Mouse (Mus musculus) 3134 (cell line): Measurements from ENCODE around the gene Ctsf.
"Not testable (repeated sequence)": the region's sequence is repeated elsewhere in the genome, so short reads cannot be mapped to it uniquely, and the experiment has no call there.

Experiments used
- DNase-seq: peaks from one replicate; pipeline ENCODE4 v3.0.0-alpha.2; 2011; ENCODE audit warnings: low spot score; ENCODE audit not compliant: insufficient read length; ENCODE audit errors: extremely low read depth

Gene Ctsf

DNA sequence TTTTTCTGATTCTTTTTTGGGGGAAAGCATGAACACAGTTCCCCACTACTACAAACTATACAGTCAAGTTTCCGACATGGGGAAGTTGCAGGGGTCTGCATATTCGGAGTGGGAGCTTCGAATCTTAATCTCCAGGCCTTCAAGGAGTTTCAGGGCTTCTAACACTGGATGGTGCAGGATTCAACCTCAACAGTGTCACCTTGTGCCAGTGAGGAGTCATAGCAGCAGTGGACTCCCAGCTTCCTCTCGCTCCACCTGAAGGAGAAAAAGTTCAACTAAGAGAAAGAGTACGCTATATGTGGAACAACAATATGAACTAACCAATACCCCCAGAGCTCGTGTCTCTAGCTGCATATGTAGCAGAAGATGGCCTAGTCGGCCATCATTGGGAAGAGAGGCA lies 7.4 kb upstream of the Ctsf start:
- DNase-seq = no peak

DNA sequence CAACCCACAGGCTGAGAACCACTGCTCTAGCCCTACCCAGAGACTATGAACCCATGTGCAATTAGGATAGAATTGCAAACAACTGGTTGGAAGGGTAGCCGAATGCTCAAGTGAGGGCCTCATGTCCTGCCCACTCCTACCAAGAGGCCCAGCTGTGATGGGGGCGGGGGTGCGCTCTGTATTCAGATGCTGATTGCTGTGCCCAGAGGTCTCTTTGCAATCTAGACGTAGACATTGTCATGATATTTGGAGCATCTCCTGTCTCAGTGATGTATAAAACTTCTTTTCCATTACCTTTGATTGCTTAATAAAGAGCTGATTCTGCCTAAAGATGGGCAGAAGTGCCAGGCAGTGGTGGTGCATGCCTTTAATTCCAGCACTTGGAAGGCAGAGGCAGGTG lies 5.1 kb upstream of the Ctsf start:
- no peak for DNase-seq

DNA sequence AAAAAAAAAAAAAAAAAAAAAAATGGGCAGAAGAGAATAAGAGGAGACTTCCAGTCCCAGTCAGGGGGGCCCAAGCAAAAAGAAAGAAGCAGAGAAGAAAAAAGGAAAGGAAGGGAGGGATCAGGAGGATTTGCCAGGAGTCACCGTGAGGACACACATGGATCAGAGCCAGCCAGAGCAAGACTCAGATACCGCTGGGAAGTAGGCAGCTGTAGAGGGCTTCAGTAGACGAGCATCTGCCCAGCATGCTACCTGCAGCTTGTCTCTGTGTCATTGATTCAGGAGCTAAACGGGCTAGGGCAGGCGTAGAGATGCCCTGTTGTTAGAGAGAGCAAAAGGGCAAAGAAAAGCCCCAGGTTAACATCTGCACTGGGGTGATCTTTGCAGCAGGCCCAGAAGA lies 4.6 kb upstream of the Ctsf start:
- DNase-seq = no peak

DNA sequence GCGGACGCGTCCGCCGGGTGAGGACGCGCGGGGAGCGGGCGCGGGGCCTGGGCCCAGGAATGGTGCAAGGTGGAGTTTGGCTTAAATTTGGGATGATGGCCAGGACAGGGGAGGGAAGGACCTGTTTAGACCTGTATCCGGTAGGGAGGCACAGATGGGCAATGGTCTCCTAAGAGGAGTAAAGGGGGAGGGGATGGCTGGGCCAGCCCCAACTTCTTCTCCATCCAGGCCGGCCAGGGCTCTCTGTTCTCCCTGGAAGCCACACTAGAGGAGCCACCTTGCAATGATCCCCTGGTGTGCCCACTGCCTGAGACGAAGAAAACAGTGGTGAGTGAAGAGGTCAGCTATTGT lies 515 bp downstream of the Ctsf start:
- DNase-seq = no peak

DNA sequence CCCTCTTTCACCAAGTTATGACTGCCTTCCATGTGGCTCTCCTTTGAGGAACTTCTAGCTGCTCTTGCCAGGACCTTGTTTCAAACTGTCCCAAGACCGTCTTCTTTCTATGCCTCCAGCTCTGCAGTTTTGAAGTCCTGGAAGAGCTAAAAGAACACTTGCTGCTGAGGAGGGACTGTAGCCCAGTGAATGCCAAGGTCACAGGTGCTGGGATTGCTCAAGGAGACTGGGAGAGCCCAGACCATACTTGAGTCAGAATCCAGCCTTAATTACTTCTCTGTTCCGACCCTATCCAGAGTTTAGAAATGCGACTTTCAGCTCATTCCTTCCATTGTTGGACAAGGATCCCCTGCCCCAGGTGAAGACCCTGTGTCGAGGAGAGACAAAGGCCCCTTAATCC lies 1.0 kb downstream of the Ctsf start:
- DNase-seq = no peak

DNA sequence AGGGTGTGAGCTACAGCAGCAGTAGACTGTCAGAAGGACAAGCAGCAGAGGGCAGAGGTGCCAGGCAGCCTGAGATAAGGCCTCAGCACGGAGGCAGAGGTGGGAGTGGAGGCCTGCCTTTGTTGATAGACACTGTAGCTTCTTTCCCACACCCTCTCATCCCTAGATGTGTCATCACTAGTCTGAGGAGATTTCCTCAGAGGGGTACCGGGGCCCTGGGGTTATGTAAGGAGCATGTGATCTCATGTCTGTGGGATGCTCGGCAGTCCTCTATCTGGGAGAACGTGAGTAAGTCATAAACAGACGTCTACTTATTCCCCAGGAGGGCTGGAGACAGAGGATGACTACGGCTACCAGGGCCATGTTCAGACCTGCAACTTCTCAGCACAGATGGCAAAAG lies 4.2 kb downstream of the Ctsf start:
- no peak for DNase-seq

DNA sequence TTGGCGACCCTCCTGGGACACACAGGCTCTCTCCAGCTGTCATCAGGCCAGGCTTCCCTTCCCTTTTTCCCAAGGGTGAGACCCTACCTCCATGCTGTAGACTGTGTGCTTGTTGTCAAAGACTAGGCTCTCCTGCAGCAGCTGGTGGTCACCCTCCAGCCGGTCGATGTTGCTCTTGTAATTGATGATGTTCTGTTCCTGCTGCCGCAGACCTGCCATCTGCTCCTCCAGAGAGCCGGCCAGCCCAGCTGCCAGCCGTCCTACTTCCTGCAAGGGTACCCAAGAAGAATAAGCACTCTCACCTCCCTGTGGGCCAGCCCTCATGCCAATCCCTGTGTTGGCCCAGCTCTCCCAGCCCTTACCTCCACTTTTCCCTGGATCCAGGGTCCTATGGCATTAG lies 8.1 kb downstream of the Ctsf start:
- no peak for DNase-seq

DNA sequence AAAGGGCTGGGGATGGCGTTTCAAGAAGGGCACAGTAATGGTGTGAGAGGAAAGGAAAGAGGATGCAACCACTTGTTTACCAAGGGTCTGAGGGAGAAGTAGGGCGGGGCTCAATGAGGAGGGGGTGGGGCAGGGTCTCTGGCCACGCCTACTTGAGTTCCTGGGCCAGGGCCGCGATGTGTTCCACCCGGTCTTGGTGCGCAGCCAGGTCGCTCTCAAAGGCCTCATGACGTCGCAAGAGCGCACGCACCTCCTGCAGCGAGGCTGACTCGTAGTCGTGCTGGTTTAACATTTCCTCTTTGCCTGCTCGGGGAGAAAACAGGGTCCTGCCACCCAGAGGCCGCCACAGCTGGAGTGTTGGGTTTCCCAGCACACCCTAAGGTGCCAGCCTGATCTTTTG lies 10.2 kb downstream of the Ctsf start:
- no peak for DNase-seq

DNA sequence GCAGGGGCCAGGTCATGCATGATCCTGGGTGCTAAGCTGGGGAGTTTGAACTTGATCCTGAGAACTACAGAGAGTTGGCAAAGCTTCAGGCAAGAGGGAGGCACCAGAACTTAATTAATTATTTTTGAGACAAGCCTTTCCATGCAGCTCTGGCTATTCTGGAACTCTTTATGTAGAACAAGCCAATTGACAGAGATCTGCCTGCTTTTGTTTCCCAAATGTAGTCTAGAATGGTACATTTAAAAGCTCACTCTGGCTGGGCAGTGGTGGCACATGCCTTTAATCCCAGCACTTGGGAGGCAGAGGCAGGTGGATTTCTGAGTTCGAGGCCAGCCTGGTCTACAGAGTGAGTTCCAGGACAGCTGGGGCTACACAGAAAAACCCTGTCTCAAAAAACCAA lies 19.7 kb downstream of the Ctsf start:
- not testable (repeated sequence) for DNase-seq

DNA sequence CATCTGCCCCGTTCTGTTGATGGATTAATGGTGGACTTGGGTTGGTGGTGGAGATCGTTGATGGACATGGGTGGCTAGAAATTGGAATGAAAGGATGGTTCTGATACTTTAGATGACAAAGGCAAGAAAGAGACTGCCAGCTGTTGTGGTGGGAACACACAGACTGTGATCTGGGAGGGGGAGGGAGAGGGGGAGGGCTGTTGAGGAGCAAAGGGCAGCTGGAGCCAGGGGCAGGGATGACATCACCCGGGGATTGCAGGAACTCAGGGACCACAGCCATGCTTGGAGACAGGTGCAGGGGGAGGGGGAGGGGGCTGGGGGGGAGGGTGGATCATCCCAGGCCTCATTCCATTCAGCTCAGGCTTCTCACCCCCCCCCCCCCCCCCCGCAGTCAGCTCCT lies 21.3 kb downstream of the Ctsf start:
- no peak for DNase-seq

DNA sequence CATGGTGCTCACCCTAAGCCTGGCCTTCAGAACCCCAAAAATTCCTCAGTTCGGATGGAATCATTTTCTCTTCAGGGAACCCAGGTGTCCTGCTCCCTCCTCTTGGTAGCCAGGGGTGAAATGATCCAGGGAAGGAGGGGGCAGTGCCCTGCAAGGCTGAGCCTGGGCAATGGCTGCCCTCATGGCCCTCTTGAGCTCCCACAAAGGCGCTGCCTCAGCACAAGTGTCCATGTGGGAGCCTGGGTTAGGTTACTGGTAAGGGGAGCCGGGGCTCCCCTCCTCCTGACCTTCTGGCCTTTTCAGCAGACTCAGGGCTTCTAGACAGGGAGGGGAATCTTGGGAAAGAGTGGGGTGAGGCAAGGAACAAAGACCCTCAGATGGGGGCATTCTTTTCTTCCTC lies 21.8 kb downstream of the Ctsf start:
- DNase-seq = no peak

DNA sequence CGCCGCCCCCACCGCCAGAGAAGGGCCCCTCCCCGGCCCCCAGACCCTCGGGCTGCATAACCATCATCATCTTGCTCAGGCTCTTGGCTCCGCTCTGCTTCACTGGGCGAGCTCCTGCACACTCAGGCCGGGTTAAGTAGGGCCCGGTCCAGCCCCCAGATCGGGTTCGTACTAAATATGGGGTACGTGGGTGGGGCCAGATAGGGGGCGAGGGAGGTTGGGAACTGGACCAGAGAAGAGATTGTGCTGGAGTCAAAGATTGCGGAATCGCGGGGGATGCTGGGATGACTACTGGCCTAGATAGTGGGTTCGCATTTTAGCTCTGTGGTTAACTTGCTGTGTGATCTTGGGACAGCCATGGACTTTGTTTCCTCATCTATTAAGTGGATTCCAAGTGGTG lies 22.9 kb downstream of the Ctsf start, which contains the start of gene Actn3:
Gene Actn3, minus strand, starts transcription at position 125 of the 400 bp plus-strand sequence.
- no peak for DNase-seq

DNA sequence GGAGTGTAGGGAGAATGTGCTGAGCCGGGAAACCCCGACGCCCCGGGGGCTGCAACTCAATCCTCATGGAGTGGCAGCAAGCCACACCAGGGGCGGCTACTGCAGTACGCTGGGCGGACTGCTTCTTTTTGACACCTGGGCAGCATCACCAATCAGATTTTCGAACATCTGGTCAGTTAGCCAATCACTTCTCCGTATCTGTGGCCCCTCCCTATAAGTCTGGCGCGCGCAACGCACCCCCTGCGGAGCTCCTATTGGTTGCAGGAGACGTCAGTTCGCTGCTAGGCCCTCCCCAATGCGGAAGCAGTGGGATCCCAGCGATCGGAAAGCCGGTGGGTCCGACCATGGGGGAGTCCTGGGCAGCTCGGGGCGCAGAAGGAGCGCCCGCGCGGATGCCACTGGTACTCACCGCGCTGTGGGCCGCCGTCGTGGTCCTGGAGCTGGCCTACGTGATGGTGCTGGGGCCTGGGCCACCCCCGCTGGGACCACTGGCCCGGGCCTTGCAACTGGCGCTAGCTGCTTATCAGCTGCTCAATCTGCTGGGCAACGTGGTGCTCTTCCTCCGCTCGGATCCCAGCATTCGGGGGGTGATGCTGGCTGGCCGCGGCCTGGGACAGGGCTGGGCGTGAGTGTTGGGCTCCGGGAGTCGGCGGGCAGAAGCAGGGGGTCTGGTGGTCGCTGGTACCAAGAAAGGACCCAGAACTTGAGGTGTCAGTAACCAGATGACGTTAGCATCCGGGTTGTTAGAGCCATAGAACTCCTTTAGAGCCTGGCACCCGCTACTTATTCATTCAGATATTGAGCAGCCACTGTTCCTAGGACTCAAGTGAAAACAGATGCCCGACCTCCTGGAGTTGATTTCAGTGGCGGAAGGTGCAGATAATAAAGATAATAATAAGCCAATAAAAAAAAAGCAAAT lies 23.7 kb downstream of the Ctsf start, which contains the start of gene Zdhhc24:
Gene Zdhhc24, plus strand, starts transcription at position 264 of the 919 bp plus-strand sequence.
- peak; percentile 91 for DNase-seq

DNA sequence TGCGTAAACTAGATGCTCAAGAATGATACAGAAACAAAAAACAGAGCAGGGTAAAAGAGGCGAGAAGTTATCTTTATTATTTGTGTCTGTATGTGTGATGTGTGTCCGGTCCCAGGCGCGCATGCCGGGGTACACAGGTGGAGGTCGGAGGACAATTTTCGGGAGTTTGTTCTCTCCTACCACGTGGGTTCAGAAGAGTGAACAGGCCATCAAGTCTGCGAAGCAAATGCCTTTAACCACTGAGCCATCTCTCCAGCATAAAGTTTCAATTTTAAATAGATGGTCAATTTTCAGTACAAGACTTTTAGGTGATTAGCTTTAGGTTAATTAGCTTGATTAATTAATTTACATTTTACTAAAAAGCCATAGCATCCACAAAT lies 24.4 kb downstream of the Ctsf start:
- no peak for DNase-seq

DNA sequence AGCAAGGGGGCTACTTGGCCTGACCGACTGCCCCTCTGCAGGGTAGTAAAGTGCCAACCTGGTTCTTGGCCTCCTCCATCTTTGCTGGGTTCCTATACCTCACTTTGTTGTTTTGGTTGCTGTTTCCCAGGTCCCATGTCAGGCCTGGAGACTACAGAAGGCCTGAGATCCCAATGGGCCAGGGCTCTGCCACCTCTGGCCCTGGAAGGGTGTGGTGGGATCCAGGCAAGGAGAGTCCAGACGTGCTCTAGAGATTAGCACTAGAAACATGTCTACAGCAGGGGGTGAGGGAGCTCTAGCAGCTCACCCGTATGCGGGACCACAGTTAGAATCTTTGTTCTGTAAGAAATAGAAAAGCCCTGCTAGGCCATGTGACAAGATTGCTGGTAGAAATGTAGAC lies 29.0 kb downstream of the Ctsf start:
- DNase-seq = no peak

DNA sequence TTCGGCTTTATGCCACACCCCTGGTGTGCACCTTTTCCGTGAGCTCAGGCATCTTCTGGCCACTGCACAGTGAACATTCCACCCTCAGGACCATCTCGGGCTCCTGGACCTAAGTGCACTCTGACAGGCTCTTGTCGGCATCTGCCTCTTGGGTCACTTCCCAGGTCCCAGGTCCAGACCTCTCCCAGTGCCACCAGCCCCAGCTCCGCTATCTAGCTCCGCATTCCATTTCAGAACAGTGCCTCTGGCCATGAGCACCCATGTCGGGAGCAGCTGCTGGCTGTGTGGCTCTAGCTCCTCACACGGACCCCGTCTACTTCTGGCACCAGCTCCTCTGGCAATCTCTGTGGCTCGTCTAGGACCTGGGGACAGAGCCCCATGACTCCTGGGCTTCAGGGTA lies 34.9 kb downstream of the Ctsf start:
- DNase-seq = no peak

DNA sequence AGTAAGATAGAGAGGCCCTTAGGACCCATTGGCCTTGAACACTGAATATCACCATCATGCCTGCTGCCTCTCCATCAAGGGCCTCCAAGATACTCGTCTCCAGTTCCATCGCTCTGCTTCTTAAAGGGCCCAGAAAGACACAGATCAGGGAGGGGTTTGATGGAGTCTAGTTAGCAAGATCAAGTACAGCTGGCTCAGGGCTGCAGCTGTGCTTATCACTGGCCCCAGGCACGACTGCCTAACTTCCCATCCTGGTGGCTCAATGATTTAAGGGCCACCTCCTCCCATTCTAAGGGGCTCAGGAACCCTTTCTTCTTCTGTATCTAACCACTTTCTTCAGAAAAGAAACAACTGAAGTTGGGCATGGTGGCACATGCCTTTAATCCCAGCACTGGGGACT lies 36.9 kb downstream of the Ctsf start:
- DNase-seq = no peak

DNA sequence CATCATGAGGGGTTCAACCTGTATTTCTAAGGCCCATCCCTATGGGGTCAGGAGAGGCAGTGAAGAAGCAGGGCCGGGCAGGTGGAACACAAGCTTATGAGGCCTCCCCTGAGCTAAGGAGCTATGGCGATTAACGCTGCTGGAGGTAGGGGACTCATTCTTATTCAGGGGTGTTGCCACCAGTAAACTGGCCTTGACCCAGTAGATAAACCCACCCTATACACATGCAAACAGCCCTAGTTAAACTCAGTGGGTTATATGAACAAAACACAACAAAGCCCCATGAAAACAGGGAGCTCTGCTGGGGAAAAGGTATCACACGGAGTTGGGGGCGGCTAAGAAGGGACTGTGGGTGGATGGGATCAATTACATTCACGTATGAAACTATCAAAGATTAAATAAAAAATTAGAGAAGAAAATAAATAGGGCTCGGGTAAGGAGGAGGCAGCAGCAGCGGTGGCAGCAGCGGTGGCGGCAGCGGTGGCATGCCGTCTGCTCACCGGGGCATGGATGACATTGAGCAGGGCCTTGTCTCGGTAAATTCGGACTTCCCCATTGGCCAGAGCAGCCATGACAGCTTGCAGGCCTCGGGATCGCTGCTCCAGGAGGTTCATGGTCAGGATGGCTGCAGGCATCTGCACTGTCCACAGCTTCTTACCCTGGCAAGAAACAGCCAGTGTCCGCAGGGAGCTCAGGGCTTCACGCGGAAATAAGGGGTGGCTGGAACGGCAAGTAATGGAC lies 42.0 kb downstream of the Ctsf start:
- DNase-seq = no peak

DNA sequence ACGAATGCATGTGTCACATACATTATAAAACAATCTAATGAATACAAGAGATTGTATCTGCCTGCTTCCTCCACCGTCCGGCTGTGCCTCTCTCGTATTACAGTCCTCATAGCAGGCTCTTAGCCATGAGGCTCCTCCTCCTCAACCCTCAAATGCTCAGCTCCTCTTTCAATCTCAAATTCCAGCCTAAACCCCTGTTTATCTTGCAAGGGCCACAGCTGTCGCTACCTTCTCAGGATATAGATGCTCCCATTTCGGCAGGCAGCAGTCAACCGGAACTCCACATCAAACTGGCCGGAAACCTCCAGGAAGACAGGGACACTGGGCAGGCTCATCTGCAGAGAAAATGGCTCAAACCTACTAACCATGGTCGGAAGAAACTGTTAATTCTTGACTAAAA lies 44.0 kb downstream of the Ctsf start:
- no peak for DNase-seq

DNA sequence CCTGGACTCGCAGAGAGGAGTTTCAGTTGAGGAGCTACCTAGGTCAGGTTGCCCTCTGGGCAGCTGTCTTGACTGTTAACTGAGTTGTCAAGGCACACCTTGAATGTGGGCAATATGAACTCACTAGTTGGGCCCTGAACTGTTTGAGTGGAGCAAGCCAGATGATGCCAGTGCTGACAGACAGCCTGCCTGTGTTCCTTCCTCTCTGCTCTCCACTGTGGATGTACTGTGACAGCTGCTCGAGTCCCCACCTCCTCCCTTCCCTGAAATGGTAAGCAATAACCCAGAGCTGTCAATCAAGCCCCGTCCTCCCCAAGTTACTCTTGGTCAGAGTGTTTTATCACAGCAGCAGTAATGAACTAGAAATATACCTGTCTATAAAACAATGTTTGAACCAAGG lies 45.0 kb downstream of the Ctsf start:
- no peak for DNase-seq

DNA sequence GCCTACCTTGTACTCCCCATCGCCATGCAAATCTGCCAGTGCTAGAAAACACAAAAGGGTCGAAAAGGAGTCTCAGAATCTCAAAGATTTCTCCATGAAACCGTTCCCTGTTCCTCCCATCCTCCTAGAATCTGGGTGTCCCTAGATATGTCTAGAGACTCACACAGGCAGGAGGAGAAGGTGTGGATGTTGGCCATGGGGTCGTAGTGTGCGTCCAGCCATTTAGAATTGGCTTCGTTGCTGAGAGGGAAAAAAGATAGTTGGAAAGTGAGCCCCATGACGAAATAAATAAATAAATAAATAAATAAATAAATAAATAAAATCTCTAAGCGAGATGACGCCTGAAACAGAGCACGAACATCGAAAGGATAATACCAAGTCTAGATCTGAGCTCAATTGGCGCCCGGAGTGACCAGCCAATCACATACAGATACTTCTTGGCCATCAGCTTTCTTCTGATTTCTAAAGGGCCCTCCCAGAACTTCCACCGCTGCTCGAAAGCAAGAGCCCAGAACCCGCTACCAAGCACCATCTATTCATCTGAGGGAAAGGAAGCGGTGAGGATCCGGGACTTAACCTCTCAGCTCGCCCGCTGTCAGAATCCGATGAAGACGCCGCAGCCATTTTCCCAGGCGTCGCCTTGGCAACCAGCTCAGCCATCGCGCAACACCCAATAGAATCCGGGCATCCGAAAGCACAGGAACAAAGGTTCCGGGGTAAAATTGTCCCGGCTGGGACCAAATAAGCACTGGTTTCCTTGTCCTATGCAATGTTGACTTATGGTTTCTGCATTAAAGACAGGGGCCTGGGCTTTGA lies 51.3 kb downstream of the Ctsf start, which contains the start of gene Bbs1:
Gene Bbs1, minus strand, starts transcription at position 650 of the 816 bp plus-strand sequence.
- DNase-seq = peak; percentile 58
